Mouse (Mus musculus): ENCODE measurements at regions not wholly inside any gene's neighbourhood (a gene's known extent, or its start where the extent isn't known, plus 50 kb on each side); places are given as distances from the start of the nearest gene placed in this dataset.
"Not testable (repeated sequence)": the region's sequence is repeated elsewhere in the genome, so short reads cannot be mapped to it uniquely, and the experiment has no call there.

- no peak for TF ChIP-seq CTCF (IDR thresholded peaks at IDR 0.05)
- DNase-seq (ENCODE audit: extremely low spot score in 1 of 2, low spot score in 2 of 2) = no peak
- Histone ChIP-seq H3K4me3 (no peak overlapping the region), H3K27ac (no peak overlapping the region)
- intact Hi-C loops (cut with DNase I) = no loop called here
Observed at GRCm38 (mm10) chr8:97232619-97233376, 1344.5 kb upstream of the Got2 start.

GRCm38 (mm10) chr8:97231652-97232051 lies 1343.3 kb upstream of the Got2 start:
- DNase-seq (ENCODE audit: extremely low spot score in 1 of 2, low spot score in 2 of 2) = no peak
- Histone ChIP-seq H3K4me3 (no peak overlapping the region), H3K27ac (no peak overlapping the region)
- intact Hi-C loops (cut with DNase I) = no loop called here
- no peak for TF ChIP-seq CTCF (IDR thresholded peaks at IDR 0.05)

- Histone ChIP-seq H3K4me3 (no peak overlapping the region), H3K27ac (no peak overlapping the region)
- intact Hi-C loops (cut with DNase I) = no loop called here
- TF ChIP-seq CTCF (IDR thresholded peaks at IDR 0.05) = no peak
- DNase-seq (ENCODE audit: extremely low spot score in 1 of 2, low spot score in 2 of 2) = no peak
Observed at GRCm38 (mm10) chr8:97191806-97192205, 1303.5 kb upstream of the Got2 start.

GRCm38 (mm10) chr8:97183831-97184230 lies 1295.5 kb upstream of the Got2 start:
- not testable (repeated sequence) for H3K4me3 ChIP-seq

GRCm38 (mm10) chr8:97182456-97182855 lies 1294.1 kb upstream of the Got2 start:
- intact Hi-C loops (cut with DNase I); H3K4me3 ChIP-seq; DNase-seq (ENCODE audit: extremely low spot score in 1 of 2, low spot score in 2 of 2); H3K27ac ChIP-seq: not testable (repeated sequence)

More at GRCm38 (mm10) chr8:97183831-97184230, 1295.5 kb upstream of the Got2 start:
- DNase-seq (ENCODE audit: extremely low spot score in 1 of 2, low spot score in 2 of 2); intact Hi-C loops (cut with DNase I); H3K27ac ChIP-seq: not testable (repeated sequence)

Small RNAs in the stretch of these regions (microRNA-seq; reads per million reads assigned to microRNA genes)
- gene Gm26399 = 0 reads per million in 2 experiments
